Mouse (Mus musculus) erythroblast, embryonic 14.5 days (primary cell): ENCODE results near the gene Vpreb3.

Experiments
- GATA1 ChIP-seq: IDR thresholded peaks from 2 replicates; pipeline ENCODE4 v1.6.1; 2012; ENCODE audit warnings: low read length, inconsistent platforms, mixed read lengths
- TAL1 ChIP-seq: IDR thresholded peaks from 3 replicates; pipeline ENCODE4 v1.6.1; 2012; ENCODE audit warnings: low read length, inconsistent platforms, mixed read lengths

- no peak for TF ChIP-seq GATA1
- no peak for TF ChIP-seq TAL1
These were observed 35.4 kb downstream of the Vpreb3 start for GRCm38 (mm10) chr10:75978119-75978834.
